Mouse (Mus musculus): ENCODE measurements around the gene Atp1a1. TPM values are rescaled to one million over a fixed set of nuclear protein-coding genes. Genes with fewer than 3 reads are reported as not detected.

Atp1a1 gene
- 65.3 and 380 TPM in 2 replicates for polyA plus RNA-seq (2012; rRNA removed; ENCODE audit: low replicate concordance)

DNA sequence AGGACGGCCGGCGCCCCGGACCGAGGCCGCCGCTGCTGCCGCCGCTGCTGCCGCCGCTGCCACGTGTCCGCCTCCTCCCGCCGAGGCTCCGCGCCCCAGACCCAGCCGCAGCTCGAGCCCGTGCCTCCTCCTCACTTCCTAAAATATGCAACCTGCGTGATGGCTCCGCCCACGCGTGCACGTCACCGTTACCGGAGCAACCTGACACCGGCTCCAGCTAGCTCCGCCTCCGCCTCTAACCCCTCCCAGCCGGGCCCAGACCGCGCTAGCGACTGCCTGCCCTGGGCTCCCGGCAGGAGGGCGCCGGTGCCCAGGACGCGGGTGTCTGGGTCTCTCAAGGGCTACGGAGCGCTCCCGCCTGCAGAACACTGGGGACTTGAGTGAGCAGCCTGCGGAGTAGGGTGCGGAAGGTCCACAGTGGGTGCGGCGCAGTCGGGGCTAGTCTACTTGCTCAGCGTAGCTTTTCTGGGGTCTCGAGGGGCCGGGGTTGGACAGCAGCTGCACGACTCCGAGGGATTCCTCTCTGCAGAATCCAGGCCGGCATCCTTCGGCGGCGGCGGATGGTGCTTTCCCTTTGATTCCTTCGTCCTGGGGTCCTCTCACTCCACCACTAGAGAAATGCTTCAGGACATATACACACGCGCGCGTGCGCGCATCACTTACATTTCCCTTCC lies at the start of gene Atp1a1:
TSS of gene Atp1a1 (minus strand) at position 135 of the 674 bp plus-strand sequence.

Other genes with a start within 250 kb of the Atp1a1 start
- 2.7 and 13.6 TPM in 2 replicates for gene Igsf3, start 227.6 kb downstream of the Atp1a1 start, polyA plus RNA-seq (2012; rRNA removed; ENCODE audit: low replicate concordance)
- 0.10 and 34.8 TPM in 2 replicates for gene Mab21l3, start 244.3 kb upstream of the Atp1a1 start, polyA plus RNA-seq (2012; rRNA removed; ENCODE audit: low replicate concordance)